Mouse (Mus musculus): ENCODE measurements around the gene Serhl. TPM values are rescaled to one million over a fixed set of nuclear protein-coding genes. Genes with fewer than 3 reads are reported as not detected.
A peak's percentile ranks its signal among the peaks of the same experiment; 100 is the strongest.

Gene Serhl
- polyA plus RNA-seq, 1 experiment = 82.9 TPM

DNA sequence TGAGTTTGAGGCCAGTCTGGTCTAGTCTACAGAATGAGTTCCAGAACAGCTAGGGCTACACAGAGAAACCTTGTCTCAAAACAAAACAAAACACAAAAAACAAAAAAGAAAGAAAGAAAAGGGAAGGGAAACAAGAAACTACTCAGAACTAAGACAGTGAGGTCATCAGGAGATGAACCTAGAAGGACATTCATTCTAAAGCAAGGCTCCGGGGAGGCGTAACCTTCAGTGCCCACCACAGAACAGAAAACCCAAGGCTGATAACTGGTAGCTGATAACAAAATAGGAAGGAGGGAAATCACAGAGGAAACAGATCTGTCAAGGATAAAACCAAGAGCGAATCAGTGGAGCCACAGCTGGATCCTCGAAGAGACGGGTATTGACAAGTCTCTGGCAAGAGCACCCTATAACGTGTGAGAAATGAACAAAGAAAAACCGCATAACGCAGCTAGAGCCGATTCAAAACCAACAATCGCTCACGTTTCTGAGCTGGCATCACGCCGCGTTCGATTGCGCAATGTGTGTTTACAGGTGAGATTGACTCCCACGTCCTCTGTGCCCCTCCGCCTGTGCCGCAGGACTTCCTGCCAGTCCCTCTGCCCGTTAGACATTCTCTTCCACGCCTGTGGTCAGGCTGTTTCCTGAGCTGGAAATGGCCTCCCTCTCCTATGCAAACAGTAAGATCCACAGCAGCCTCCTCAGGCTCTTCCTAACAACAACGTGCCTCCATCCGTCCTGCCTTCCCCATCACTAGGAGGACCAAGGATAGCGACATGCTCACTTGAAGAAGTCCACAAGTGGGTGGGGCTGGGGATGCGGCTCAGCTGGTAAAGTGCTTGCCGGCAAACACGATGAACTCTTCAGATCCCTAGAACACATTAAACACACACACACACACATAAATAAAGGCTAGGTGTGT lies 13.4 kb upstream of the Serhl start:
- TF ChIP-seq POLR2A (IDR thresholded peaks at IDR 0.05; ENCODE audit: control insufficient read depth, extremely low read depth, insufficient read depth, low read length, poor library complexity) = no peak
- TF ChIP-seq CTCF (IDR thresholded peaks at IDR 0.05; ENCODE audit: borderline replicate concordance, control insufficient read depth, extremely low read depth, insufficient read depth, low read length, poor library complexity) = no peak
- Histone ChIP-seq H3K27ac (ENCODE audit: control insufficient read depth, insufficient read depth, low read length) (no peak overlapping the region), H3K27me3 (ENCODE audit: control insufficient read depth, insufficient read depth, low read length) (no peaks in the 10 kb centered on the region), H3K4me1 (replicated peaks; ENCODE audit: control insufficient read depth, insufficient read depth, low read length) (peaks cover 7% of the 10 kb centered on the region), H3K36me3 (ENCODE audit: control insufficient read depth, insufficient read depth, low read length) (no peaks in the 10 kb centered on the region), H3K4me3 (ENCODE audit: control insufficient read depth, insufficient read depth, low read length) (no peak overlapping the region)
- WGBS = 2% methylated on average over 27 of the region's 27 CpGs
- peak; percentile 15 for DNase-seq

DNA sequence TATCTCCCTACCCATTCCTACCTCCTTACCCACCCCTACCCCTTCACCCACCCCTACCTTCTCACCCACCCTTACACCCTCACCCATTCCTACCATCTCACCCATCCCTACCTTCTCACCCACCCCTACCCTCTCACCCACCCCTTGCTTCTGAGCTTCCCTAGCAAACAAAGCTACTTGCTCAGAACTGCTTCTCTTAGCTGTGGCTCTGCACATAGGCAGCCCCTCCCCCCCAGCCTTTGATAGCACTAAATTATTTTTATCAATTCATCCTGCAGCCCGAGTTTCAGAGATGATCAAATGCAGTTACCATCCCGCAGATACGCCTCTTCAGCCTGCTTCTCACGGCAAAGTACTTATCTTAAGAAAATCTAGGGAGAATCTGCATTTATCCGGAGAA lies 5.8 kb upstream of the Serhl start:
- TF ChIP-seq POLR2A (IDR thresholded peaks at IDR 0.05; ENCODE audit: control insufficient read depth, extremely low read depth, insufficient read depth, low read length, poor library complexity) (no peak), CTCF (IDR thresholded peaks at IDR 0.05; ENCODE audit: borderline replicate concordance, control insufficient read depth, extremely low read depth, insufficient read depth, low read length, poor library complexity) (no peak)
- 88% methylated on average over 5 of the region's 5 CpGs for WGBS
- H3K27me3 ChIP-seq (ENCODE audit: control insufficient read depth, insufficient read depth, low read length) = no peaks in the 10 kb centered on the region

DNA sequence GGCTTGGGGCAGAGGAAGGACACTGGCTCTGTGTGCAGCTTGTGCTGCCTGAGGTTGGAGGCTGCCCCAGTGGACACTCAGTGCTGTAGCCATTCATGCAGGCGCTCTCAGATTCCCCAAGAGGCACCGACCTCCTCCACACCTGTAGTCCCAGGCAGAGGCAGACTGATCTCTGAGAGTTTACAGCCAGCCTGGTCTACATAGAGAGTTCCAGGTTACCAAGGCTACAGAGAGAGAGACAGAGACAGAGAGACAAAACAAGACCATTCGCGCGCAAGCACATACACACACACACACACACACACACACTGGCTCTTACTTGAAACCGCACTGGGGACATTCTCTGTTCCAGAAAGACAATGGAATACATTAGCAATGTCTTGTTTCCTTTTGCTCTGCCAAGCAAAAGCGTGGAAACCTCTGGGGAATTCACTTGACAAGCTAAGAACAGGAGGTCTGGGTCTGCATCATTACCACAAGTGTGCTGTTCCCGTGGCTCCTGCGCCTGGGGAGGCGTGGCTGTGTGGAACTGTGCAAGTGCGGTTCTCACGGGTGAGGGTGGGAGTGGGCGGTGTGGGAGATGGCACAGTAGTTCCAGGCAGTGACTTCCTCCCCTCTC lies 5.2 kb upstream of the Serhl start:
- WGBS = 33% methylated on average over 13 of the region's 13 CpGs
- H3K36me3 ChIP-seq (ENCODE audit: control insufficient read depth, insufficient read depth, low read length) = no peaks in the 10 kb centered on the region
- no peaks in the 10 kb centered on the region for H3K27me3 ChIP-seq (ENCODE audit: control insufficient read depth, insufficient read depth, low read length)
- TF ChIP-seq POLR2A (IDR thresholded peaks at IDR 0.05; ENCODE audit: control insufficient read depth, extremely low read depth, insufficient read depth, low read length, poor library complexity) (no peak), CTCF (IDR thresholded peaks at IDR 0.05; ENCODE audit: borderline replicate concordance, control insufficient read depth, extremely low read depth, insufficient read depth, low read length, poor library complexity) (no peak)
- H3K4me1 ChIP-seq (replicated peaks; ENCODE audit: control insufficient read depth, insufficient read depth, low read length) = peaks cover 16% of the 10 kb centered on the region; the same call in 1 of the 2 replicates
- no peak for DNase-seq
- no peak overlapping the region for H3K4me3 ChIP-seq (ENCODE audit: control insufficient read depth, insufficient read depth, low read length)
- no peak overlapping the region for H3K27ac ChIP-seq (ENCODE audit: control insufficient read depth, insufficient read depth, low read length)

More for the DNA sequence above, 5.8 kb upstream of the Serhl start:
- peaks cover 16% of the 10 kb centered on the region; the same call in 1 of the 2 replicates for H3K4me1 ChIP-seq (replicated peaks; ENCODE audit: control insufficient read depth, insufficient read depth, low read length)
- DNase-seq = no peak
- no peak overlapping the region for H3K27ac ChIP-seq (ENCODE audit: control insufficient read depth, insufficient read depth, low read length)
- H3K36me3 ChIP-seq (ENCODE audit: control insufficient read depth, insufficient read depth, low read length) = no peaks in the 10 kb centered on the region
- H3K4me3 ChIP-seq (ENCODE audit: control insufficient read depth, insufficient read depth, low read length) = no peak overlapping the region

DNA sequence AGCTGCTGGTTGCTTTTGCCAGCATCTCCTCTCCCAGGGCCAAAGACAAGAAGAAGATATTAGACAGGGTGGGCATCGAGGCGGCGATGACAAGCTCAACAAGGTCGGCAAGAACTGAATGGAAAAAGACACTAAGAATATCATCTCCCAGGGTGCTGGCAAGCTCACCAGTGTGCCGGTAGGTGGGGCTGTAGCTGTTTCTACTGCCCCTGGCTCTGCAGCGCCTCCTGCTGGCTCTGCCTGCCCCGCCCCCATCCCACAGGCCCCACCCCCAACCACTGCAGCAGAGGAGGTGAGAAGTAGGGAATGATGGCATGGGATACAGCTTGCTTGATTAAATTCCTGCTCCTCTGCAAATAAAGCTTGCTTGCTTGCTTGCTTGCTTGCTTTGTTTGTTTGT lies 3.4 kb upstream of the Serhl start:
- WGBS = 27% methylated on average over 7 of the region's 7 CpGs
- Histone ChIP-seq H3K4me3 (ENCODE audit: control insufficient read depth, insufficient read depth, low read length) (no peak overlapping the region), H3K27me3 (ENCODE audit: control insufficient read depth, insufficient read depth, low read length) (no peaks in the 10 kb centered on the region), H3K4me1 (replicated peaks; ENCODE audit: control insufficient read depth, insufficient read depth, low read length) (peaks cover 14% of the 10 kb centered on the region; the same call in 1 of the 2 replicates), H3K27ac (ENCODE audit: control insufficient read depth, insufficient read depth, low read length) (no peak overlapping the region), H3K36me3 (ENCODE audit: control insufficient read depth, insufficient read depth, low read length) (no peaks in the 10 kb centered on the region)
- TF ChIP-seq POLR2A (IDR thresholded peaks at IDR 0.05; ENCODE audit: control insufficient read depth, extremely low read depth, insufficient read depth, low read length, poor library complexity) (no peak), CTCF (IDR thresholded peaks at IDR 0.05; ENCODE audit: borderline replicate concordance, control insufficient read depth, extremely low read depth, insufficient read depth, low read length, poor library complexity) (peak; percentile 78; the same call in 1 of the 2 replicates)
- peak; percentile 58 for DNase-seq

DNA sequence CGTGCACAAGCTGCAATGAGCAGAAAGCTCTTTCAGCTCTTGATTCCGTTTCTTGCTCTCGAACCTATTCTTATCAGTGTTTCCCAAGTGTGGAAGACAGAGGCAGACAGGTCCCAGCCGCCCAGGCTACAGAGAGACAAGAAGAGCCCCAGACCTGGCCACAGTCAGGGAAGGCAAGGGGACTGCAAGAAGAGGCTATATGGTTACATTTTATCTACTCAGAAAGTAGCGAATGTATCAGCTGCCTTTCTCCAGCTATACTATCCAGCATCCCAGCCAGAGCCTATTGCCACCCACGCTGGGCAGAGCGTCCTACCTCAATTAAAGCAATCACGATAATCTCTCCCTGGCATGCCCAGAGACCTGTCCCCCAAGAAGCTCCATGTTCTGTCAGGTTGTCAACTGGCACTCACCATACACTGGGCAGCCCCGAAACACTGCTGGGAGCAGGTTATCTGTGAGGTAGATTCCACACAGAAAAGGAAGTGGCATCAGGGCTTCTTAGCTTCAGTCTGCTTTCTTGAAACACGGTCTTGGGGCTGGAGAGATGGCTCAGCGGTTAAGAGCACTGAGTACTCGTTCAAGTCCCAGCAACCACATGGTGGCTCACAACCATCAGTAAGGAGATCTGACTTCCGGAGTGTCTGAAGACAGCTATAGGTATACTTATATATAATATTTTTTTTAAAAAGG lies 2.5 kb upstream of the Serhl start:
- 84% methylated on average over 13 of the region's 13 CpGs for WGBS
- H3K27ac ChIP-seq (ENCODE audit: control insufficient read depth, insufficient read depth, low read length) = no peak overlapping the region

More for the DNA sequence above, 2.5 kb upstream of the Serhl start:
- no peak for TF ChIP-seq CTCF (IDR thresholded peaks at IDR 0.05; ENCODE audit: borderline replicate concordance, control insufficient read depth, extremely low read depth, insufficient read depth, low read length, poor library complexity)
- TF ChIP-seq POLR2A (IDR thresholded peaks at IDR 0.05; ENCODE audit: control insufficient read depth, extremely low read depth, insufficient read depth, low read length, poor library complexity) = no peak
- H3K36me3 ChIP-seq (ENCODE audit: control insufficient read depth, insufficient read depth, low read length) = no peaks in the 10 kb centered on the region
- no peaks in the 10 kb centered on the region for H3K27me3 ChIP-seq (ENCODE audit: control insufficient read depth, insufficient read depth, low read length)
- DNase-seq = no peak
- H3K4me1 ChIP-seq (replicated peaks; ENCODE audit: control insufficient read depth, insufficient read depth, low read length) = peaks cover 14% of the 10 kb centered on the region; the same call in 1 of the 2 replicates
- H3K4me3 ChIP-seq (ENCODE audit: control insufficient read depth, insufficient read depth, low read length) = no peak overlapping the region
